Mouse (Mus musculus) skeletal muscle tissue, adult 2 months (tissue): ENCODE measurements around the gene Gm10477.
"Not testable (repeated sequence)": the region's sequence is repeated elsewhere in the genome, so short reads cannot be mapped to it uniquely, and the experiment has no call there.

Experiments
- DNase-seq: peaks from one replicate; pipeline ENCODE4 v3.0.0-alpha.2; 2012; ENCODE audit warnings: low read depth, low spot score

Gene Gm10477

GRCm38 (mm10) chrX:56524442-56524841 is at the start of gene Gm10477:
Gene Gm10477 (plus strand): TSS chrX:56524742.
- DNase-seq = not testable (repeated sequence)

DNA sequence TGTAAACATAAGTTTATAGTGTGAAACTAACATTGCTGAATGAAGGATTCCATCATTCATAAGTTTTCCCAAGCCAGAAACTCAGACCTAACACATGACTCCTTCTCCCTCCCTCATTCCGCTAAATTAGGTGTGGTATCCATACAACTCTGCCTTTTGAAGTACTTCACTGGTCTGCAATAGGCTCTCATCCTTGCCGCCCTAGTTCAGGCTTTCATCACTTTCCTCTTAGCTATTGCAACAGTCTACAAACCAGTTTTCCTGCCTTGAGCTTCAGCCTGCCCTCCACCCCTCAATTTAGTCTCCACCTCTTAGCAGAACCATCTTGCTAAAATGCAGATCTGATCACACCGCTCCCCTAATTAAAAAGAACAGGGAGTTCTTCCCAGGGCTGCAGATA is 47.0 kb upstream of the Gm10477 start:
- DNase-seq = no peak

DNA sequence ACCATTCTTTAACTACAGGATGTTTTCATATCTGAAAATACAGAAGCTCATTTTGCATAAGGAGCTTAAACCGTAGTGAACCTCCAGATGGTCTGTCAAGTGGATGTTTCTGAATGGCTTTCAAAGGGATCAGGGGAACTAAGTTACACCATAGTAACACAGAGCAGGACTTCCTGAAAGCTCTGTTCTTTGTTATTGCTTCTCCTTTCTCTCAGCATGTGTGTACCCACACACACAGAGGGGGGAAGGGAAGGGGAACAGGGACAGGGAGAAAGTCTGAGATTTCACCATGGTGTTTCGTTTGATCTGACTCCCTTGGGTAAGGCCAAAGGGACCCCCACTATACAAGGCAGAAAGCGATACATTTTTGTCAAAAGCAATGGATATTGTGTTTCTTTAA is 42.6 kb upstream of the Gm10477 start:
- no peak for DNase-seq

GRCm38 (mm10) chrX:56489758-56490157 is 34.8 kb upstream of the Gm10477 start:
- peak; percentile 68 for DNase-seq

- no peak for DNase-seq
Measured at GRCm38 (mm10) chrX:56497241-56497640, 27.3 kb upstream of the Gm10477 start.

- peak; percentile 15 for DNase-seq
Measured at GRCm38 (mm10) chrX:56531266-56531665, 6.7 kb downstream of the Gm10477 start.

DNA sequence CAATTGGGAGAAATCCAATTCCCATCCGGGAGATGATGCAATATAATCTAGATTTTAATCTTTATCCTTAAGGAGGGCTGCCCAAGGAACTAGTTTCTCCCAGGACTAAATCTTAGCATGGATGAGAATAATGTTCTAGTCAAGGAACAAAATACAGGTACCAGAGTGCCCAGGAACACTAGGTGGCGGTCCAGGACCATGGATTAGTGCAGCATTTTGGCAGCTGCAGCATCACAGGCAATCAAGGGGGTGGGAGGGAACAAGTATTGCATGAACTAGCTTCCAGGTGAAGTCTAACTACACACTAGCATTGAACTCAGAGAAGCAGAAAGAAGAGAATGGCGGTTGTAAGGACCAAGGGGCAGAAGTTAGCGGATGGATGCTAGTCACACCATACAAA is 12.6 kb downstream of the Gm10477 start:
- no peak for DNase-seq

- DNase-seq = no peak
Measured at GRCm38 (mm10) chrX:56549506-56549905, 25.0 kb downstream of the Gm10477 start, which contains the start of gene Gm648. Gene Gm648 (minus strand): TSS chrX:56549606.

GRCm38 (mm10) chrX:56553584-56553983 is 29.0 kb downstream of the Gm10477 start:
- DNase-seq = no peak

- peak; percentile 0 for DNase-seq
Measured at GRCm38 (mm10) chrX:56572465-56572864, 47.9 kb downstream of the Gm10477 start.
